Mouse (Mus musculus) gastrocnemius, adult 18-20 months (tissue): Measurements from ENCODE around the gene Fyb2. TPM values are rescaled to one million over a fixed set of nuclear protein-coding genes. Genes with fewer than 3 reads are reported as not detected.
"Not testable (repeated sequence)": the region's sequence is repeated elsewhere in the genome, so short reads cannot be mapped to it uniquely, and the experiment has no call there.

Experiments
- DNase-seq: peaks from one replicate; pipeline ENCODE4 v3.0.0; 2021; ENCODE audit warnings: low spot score
- total RNA-seq, 2 experiments: library from RNA; stranded (reverse); gene quantifications; 2 replicates each; pipeline ENCODE4 v1.2.3; 2021

Fyb2 gene
- total RNA-seq, 2 experiments from 2014 or later = 0.07 to 0.25 TPM

- no peak for DNase-seq
Observed at GRCm38 (mm10) chr4:104939535-104939934, 26.3 kb downstream of the Fyb2 start.

- no peak for DNase-seq
Observed at GRCm38 (mm10) chr4:104941895-104942294, 28.6 kb downstream of the Fyb2 start.

- DNase-seq = no peak
Observed at GRCm38 (mm10) chr4:104944482-104944881, 31.2 kb downstream of the Fyb2 start.

- peak; percentile 21 for DNase-seq
Observed at GRCm38 (mm10) chr4:104948886-104949285, 35.6 kb downstream of the Fyb2 start.

GRCm38 (mm10) chr4:104949304-104949703 lies 36.0 kb downstream of the Fyb2 start:
- DNase-seq = no peak

- DNase-seq = no peak
Observed at GRCm38 (mm10) chr4:104951280-104951878, 38.1 kb downstream of the Fyb2 start.

GRCm38 (mm10) chr4:104956691-104957090 lies 43.4 kb downstream of the Fyb2 start:
- no peak for DNase-seq

- no peak for DNase-seq
Observed at GRCm38 (mm10) chr4:104961431-104961830, 48.2 kb downstream of the Fyb2 start.

- no peak for DNase-seq
Observed at GRCm38 (mm10) chr4:104972606-104973005, 59.4 kb downstream of the Fyb2 start.

- DNase-seq = no peak
Observed at GRCm38 (mm10) chr4:104975162-104975830, 62.0 kb downstream of the Fyb2 start.

- no peak for DNase-seq
Observed at GRCm38 (mm10) chr4:104985960-104986632, 72.8 kb downstream of the Fyb2 start.

GRCm38 (mm10) chr4:104987631-104988030 lies 74.4 kb downstream of the Fyb2 start:
- DNase-seq = no peak

GRCm38 (mm10) chr4:104988102-104988501 lies 74.8 kb downstream of the Fyb2 start:
- peak; percentile 20 for DNase-seq

GRCm38 (mm10) chr4:104988709-104989108 lies 75.5 kb downstream of the Fyb2 start:
- no peak for DNase-seq

GRCm38 (mm10) chr4:104990016-104990415 lies 76.8 kb downstream of the Fyb2 start:
- DNase-seq = peak; percentile 66

GRCm38 (mm10) chr4:104990686-104991085 lies 77.4 kb downstream of the Fyb2 start:
- no peak for DNase-seq

GRCm38 (mm10) chr4:104992271-104992670 lies 79.0 kb downstream of the Fyb2 start:
- no peak for DNase-seq

- no peak for DNase-seq
Observed at GRCm38 (mm10) chr4:104993140-104993874, 80.1 kb downstream of the Fyb2 start.

- DNase-seq = peak; percentile 34
Observed at GRCm38 (mm10) chr4:104999702-105000101, 86.4 kb downstream of the Fyb2 start.

- no peak for DNase-seq
Observed at GRCm38 (mm10) chr4:105001736-105002135, 88.5 kb downstream of the Fyb2 start.

GRCm38 (mm10) chr4:105004135-105004534 lies 90.9 kb downstream of the Fyb2 start:
- no peak for DNase-seq

- not testable (repeated sequence) for DNase-seq
Observed at GRCm38 (mm10) chr4:105004649-105005048, 91.4 kb downstream of the Fyb2 start.
